Mouse (Mus musculus): Measurements from ENCODE around the gene Cysrt1.
A peak's percentile ranks its signal among the peaks of the same experiment; 100 is the strongest.
"Not testable (repeated sequence)": the region's sequence is repeated elsewhere in the genome, so short reads cannot be mapped to it uniquely, and the experiment has no call there.

The Cysrt1 gene

DNA sequence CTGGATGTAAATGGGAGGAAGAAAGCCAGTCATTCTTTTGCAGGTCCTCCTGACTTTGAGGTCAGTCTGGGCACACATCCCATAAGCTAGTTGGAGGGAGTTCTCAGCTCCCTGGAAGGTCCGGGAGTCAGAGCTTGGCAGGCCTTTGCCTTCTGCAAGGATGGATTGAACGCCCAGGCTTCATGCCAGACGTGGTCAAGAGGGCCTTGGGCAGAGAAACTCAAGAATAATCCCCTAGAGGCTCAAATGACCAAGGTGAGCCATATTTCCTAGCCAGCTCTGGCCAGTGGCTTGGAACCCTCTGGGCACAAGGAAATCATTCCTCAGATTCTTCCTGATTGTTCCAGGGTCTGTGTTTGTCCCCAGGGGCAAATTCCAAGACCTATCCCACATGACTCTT, 22.6 kb upstream of the Cysrt1 start:
- peak; percentile 89 for DNase-seq (ENCODE audit: low read depth, low spot score)

DNA sequence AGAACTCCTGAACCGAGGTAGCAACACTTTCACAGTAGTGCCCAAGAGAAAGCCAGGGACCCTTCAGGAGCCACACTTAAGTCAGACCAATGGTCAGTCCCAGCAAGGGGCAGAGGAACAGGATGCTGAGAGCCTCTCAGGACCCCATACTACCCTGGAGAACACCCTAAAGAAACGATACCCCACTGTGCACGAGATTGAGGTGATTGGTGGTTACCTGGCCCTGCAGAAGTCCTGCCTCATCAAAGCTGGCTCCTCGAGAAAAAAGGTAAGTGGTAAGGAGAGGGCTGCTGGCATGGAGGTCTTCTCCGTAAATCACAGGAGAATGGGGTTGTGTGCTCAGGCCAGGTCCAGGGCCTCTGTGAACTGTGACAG, 22.0 kb upstream of the Cysrt1 start:
- no peak for DNase-seq (ENCODE audit: low read depth, low spot score)

GRCm38 (mm10) chr2:25263623-25264285, 21.5 kb upstream of the Cysrt1 start:
- no peak for DNase-seq (ENCODE audit: low read depth, low spot score)

DNA sequence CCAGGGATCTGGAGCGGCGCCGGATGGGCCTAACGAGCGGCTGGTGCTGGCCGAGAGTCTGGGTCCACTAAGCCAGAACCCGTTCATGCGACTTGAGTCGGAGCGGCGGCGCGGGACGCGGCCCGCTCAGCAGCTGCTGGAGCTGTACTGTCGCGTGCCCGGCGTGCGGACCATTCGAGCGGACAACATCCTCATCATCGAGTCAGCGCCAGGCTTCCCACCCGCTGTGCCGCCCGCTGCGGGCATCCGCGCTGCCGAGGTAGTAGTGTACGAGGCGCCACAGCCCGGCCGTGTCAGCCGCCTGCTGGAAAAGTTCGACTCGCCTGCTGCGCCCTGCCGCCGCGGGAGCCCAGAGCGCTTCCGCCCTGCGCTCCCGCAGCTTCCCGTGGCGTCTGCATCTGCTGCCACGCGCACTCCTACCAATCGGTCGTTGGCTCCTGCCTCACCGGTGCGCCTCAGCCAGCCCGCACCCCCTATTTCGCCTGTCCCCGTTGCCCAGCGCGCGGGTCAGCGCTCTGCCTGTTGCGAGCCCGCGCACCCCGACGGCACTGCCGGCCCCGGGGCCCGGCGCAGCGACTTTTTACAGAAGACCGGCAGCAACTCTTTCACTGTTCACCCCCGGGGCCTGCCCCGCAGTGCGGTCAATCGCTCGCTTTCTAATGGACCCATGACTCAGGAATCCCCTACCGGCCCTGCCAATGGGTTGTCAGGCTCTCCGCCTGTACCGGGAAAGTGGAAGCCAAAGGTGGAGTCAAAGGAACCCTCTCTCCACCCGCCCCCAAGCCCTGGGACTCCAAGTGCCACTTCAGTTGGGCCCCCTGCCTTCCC, 20.8 kb upstream of the Cysrt1 start:
- peak; percentile 53 for DNase-seq (ENCODE audit: low read depth, low spot score)

GRCm38 (mm10) chr2:25262291-25262767, 20.1 kb upstream of the Cysrt1 start, which contains the start of gene Tprn:
Tprn (plus strand) TSS chr2:25262618.
- peak; percentile 98 for DNase-seq (ENCODE audit: low read depth, low spot score)

DNA sequence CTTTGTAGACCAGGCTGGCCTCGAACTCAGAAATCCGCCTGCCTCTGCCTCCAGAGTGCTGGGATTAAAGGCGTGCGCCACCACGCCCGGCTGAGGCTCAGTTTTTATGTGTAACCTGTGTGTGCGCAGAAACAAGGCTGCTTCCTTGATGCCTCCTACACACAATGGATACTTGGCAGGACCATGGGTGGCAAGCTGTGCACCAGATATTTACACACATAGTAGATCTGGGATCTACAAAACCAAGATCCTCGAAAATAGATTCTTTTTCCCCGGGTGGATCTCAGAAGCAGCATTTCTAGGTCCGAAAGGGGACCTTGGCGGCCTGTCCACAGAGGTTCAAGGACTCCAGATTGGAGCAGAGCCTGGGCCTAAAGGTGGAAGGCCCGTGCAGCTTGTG, 19.6 kb upstream of the Cysrt1 start:
- no peak for DNase-seq (ENCODE audit: low read depth, low spot score)

- no peak for DNase-seq (ENCODE audit: low read depth, low spot score)
Observed at GRCm38 (mm10) chr2:25258887-25259286, 16.6 kb upstream of the Cysrt1 start.

DNA sequence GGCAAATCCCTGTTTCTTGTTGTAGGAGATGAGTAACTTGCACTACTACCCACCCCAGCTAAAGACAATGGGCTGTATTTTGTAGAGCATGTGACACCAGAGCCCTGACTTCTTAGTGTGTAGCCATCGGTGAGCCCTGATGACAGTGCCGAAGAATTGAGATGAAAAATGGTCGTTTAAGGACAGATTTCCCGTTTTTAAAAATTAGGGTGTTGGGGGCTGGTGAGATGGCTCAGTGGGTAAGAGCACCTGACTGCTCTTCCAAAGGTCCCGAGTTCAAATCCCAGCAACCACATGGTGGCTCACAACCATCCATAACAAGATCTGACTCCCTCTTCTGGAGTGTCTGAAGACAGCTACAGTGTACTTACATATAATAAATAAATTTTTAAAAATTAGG, 15.0 kb upstream of the Cysrt1 start:
- not testable (repeated sequence) for DNase-seq (ENCODE audit: low read depth, low spot score)

DNA sequence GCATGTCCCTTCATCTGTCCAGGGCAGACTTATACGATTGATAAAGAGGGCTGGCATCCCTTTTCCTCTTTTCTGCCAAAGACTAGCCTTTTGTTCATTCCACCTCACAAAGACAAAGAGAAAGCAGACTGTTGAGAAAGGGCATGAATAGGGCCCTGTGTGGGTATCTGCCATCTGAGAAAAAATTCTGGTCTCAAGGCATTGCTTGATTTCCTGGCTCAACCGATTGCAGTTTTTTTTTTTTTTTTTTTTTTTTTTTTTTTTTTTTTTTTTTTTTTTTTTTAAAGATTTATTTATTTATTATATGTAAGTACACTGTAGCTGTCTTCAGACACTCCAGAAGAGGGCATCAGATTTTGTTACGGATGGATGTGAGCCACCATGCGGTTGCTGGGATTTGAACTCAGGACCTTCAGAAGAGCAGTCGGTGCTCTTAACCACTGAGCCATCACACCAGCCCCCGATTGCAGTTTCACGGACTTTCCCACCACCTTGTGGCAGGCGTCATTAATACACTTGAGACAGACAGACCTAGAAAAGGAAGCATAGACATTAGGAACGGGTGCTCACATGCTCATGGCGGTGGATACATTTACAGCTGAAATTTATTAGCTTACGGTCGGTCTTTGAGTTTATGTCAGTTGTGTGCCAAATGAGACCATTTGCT, 14.3 kb upstream of the Cysrt1 start:
- peak; percentile 75 for DNase-seq (ENCODE audit: low read depth, low spot score)

DNA sequence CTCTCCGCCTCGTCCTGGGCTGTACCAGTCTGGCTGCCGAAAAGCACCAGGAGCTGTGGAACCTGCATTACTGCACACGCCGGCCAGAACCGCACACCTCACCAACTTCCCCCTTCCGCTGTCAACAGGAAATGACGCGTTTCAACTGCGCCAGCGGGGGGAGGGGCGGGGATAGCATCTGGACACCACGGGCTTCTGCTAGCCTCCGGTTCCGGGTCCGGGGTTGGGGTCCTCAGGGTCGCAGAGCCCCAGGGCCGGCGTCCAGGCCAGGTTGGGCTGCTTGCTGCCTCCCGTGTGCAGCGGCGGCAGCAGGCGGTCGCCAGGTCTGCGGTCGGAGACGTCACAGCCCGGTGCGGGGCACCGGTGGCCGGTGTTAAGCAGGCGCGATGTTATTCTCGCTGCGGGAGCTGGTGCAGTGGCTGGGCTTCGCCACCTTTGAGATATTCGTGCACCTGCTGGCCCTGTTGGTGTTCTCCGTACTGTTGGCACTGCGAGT, 13.1 kb upstream of the Cysrt1 start, which contains the start of gene Tmem203:
Gene Tmem203, plus strand, starts transcription at position 156 of the 496 bp plus-strand sequence.
- peak; percentile 90 for DNase-seq (ENCODE audit: low read depth, low spot score)

DNA sequence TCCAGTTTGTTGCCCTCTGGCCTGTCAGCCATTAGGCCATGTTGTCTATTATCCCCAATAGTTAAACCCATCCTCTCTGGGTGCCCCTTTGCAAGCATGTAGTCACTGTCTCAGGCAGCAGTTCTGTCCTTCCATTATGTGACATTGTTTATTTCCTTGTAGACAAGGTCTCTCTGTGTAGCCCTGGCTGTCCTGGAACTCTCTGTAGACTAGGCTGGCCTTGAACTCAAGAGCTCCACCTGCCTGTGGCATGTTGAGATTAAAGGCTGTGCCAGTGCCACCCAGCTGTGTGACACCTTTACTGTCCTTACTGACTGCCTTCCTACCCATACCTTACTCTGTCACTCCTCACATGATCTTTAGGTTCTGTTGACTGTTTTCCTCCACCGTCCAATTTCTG, 10.1 kb upstream of the Cysrt1 start:
- peak; percentile 40 for DNase-seq (ENCODE audit: low read depth, low spot score)

DNA sequence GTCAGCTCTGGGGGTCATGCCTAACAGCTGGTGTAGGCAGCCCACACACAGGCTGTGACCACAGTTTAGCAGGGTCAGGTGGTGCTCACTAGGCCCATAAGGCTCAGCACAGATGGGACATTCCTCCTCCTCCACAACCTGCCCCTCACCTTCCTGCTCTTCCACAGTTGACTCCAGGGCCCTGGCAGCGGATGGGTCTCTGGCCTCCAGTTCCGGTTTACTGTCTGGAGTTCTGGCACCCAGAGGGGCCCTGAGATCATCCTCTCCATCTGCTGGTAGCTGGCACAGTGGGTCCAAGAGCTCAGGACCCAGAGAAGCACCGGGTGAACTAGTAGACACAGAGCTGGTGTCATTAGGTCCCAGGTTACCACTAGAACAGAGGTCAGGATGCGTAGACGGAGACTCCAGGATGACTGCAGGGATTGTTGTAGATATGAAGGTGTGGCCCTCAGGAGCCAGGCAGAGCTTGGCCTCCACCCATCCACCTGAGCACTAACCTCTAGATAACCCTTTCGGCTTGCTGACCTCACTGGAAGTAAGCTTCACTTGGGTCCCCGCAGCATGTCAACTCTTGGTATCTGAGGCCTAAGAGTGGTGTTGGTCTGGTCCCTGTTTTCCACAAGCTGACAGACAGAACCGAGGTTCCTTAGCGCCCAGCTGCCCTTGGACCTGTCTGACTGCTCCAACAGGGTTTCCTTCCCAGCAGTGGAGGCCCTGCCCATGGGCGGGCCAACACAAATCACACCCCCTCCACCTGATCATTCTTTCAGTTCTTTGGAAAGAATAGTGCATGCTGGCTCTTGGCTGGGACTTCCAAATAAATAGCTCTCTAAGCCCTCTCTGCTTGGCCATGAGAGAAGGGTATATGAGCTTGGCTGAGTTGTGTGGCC, 4.2 kb upstream of the Cysrt1 start, which contains the start of gene AL732309.1:
Gene AL732309.1, minus strand, starts transcription at position 681 of the 890 bp plus-strand sequence.
- no peak for DNase-seq (ENCODE audit: low read depth, low spot score)

DNA sequence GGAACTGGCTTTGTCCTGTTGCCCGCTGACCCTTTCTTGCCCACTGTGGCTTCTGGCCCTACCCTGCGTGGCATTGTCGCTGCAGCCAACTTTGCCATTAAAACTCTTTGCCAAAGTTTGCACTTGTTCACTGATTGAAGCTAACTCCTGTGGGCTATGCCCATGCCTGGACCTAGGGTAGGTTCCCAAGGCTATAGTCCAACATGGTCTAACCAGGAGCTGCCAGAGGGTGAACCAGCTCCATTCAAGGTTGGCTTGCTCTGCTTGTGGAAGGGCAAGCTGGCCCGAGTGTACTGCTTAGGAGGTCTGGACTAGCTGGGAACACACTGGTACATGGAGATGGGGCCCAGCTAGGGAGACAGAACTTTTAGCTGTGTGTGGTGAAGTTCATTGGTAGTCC, 1.9 kb upstream of the Cysrt1 start:
- DNase-seq (ENCODE audit: low read depth, low spot score), result no peak

DNA sequence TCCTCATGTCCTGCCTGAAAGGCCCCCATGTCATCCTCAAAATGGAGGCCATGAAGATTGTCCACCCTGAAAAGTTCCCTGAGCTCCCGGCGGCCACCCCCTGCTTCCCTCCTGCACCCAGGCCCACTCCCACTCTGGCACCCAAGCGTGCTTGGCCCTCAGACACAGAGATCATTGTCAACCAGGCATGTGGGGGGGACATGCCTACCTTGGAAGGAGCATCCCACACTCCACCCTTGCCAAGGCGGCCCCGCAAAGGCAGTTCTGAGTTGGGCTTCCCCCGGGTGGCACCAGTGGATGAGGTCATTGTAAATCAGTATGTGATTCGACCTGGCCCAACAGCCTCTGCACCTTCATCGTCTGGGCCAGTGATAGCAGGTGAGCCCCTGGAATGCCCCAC, 1.1 kb upstream of the Cysrt1 start:
- DNase-seq (ENCODE audit: low read depth, low spot score), result no peak

GRCm38 (mm10) chr2:25241438-25241775, 845 bp downstream of the Cysrt1 start:
- no peak for DNase-seq (ENCODE audit: low read depth, low spot score)

GRCm38 (mm10) chr2:25240723-25241437, 1.4 kb downstream of the Cysrt1 start:
- no peak for DNase-seq (ENCODE audit: low read depth, low spot score)

DNA sequence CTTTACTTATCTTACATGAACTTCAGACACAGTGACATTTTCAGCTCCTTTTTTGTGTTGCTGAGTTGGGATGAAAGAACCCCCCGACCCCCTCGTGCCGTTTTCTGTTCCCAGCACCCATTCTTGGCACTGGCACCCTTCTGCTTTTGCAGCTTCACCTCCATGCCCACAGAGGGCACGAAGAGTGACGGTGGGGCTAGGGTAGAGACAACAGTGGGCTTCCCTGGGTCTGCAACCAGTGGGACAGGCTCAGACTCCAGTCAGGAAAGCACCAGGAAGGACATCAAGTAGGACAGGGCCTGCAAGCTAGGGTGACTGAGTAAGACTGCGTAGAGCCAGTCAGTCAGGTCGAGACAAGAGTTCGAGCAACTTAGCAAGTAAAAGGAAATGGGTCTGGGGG, 1.9 kb downstream of the Cysrt1 start:
- DNase-seq (ENCODE audit: low read depth, low spot score), result no peak

DNA sequence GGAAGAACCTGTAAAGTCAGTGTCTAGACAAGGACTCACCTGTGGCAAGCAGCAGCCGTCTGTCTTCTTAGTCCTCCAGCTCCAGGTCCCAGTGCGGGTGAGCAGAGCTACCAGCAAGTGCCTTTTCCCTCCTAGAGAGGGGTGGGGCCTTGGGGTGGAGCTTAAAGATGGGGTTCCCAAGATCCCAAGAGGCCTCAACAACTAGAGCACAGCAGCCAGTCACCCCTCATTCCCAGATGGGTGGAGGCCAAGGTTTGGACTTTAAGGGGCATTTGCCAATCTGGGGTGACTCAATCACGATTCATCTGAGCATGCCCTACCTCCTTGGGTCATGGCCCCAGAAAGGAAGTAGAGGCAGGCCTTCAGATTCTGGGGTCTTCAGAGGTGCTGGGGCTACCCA, 2.5 kb downstream of the Cysrt1 start:
- no peak for DNase-seq (ENCODE audit: low read depth, low spot score)

- DNase-seq (ENCODE audit: low read depth, low spot score), result peak; percentile 38
Observed at GRCm38 (mm10) chr2:25238106-25238505, 4.1 kb downstream of the Cysrt1 start.

DNA sequence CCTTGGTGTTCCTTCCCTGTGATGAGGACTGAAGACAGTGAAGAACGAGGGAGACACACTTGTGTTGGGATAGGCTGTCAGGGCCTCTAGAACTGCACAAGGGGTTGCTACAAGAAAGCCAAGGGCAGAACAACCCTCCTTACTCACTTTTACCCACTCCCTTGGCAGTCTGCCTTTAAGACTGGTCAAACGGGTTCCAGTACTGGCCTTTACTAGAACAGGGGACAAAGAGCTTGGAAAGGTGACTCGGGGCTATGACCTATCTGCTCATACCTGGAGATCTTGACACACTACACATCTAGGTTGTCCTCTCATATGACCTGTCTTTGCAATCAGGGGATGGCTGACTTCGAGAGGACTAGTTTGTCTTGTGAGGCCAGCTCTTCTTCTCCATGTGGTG, 4.7 kb downstream of the Cysrt1 start:
- no peak for DNase-seq (ENCODE audit: low read depth, low spot score)

DNA sequence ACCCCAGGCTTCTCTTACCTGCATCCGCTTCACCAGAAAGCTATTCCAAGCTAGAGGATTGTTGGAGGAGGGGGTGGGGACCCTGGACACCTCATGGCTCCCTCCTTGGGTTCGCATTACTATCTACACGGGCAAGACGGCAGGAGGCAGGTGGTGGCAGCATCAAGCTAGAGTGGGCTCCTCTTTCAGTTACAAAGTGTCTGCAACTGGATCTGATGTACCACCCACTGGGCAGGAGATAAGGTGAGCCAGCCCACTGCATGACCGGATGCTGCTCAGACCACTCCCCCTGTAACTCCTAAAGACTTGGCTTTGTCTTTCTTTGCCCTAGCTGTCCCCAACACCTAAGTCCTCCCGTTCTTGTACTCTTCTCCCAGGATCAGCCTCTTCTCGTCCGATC, 5.6 kb downstream of the Cysrt1 start, which contains the start of gene Rnf224:
Gene Rnf224, minus strand, starts transcription at position 174 of the 400 bp plus-strand sequence.
- no peak for DNase-seq (ENCODE audit: low read depth, low spot score)
